ENCODE assay signal across 14 mouse cellular contexts in the genomic region with DNA sequence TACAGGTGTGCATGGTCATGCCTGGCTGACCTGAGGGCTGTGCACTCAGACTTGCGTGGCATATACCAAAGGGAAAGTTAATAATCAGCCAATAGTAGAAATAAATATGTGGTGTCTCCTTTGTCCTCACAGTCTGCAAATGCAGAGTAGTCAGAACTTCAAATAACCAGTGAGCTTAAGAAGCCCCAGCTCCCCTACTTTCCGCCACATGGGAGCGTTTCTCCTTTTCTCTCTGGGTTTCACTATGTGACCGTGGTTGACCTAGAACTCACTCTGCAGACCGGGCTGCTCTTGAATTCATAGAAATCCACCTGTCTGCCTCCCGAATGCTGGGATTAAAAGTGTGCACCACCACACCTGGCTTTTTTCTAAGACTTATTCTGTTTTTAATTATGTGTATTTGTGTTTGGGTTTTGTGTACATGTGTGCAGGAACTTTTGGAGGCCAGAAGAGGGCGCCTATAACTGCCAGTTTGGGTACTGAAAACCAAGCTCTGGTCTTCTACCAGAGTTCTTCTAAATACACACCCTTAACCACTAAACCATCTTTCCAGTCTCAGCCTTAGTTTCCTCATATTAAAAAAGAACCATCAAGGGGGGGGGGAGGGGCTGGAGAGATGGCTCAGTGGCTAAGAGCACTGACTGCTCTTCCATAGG. TPM values are rescaled to one million over a fixed set of nuclear protein-coding genes. Genes with fewer than 3 reads are reported as not detected.
DNase-seq lines count a peak whose midpoint lies in the region; ATAC-seq and TF ChIP-seq lines count a peak whose summit lies in the region.
"Had no signal": no experiment of that assay in that cellular context is flagged by ENCODE, and none has a peak within 500 bp of the region (broad histone marks: within the 10 kb centered on the region; RNA-seq: fewer than 3 reads in every experiment).

No protein-coding gene starts in this region.

- peaks cover 9% of the 10 kb centered on the region for H3K4me1 ChIP-seq in cerebellum, adult 2 months (ENCODE audit: control insufficient read depth, insufficient read depth, low read length)

- WGBS in cerebellum, adult 2 months = 79% methylated on average over 7 of the region's 7 CpGs

- no peaks in the 10 kb centered on the region; the same call in 1 of the 2 replicates for H3K36me3 ChIP-seq in splenic B cell, adult 2 months (ENCODE audit: control insufficient read depth, insufficient read depth, low read length, poor library complexity, severe bottlenecking)

- no peak for ATAC-seq in CD4-positive, CD25-positive, alpha-beta regulatory T cell, adult 4 months

- no peak for TF ChIP-seq POLR2A in cerebellum, adult 2 months (IDR thresholded peaks at IDR 0.05; ENCODE audit: borderline replicate concordance, insufficient read depth, low read length)

- TF ChIP-seq CTCF in left cerebral cortex, adult 2 months (IDR thresholded peaks at IDR 0.05) = peak; percentile 39
- no peak for TF ChIP-seq CTCF in cerebellum, adult 2 months (IDR thresholded peaks at IDR 0.05; ENCODE audit: borderline replicate concordance, insufficient read depth, low read depth, low read length)

- DNase-seq in CD4-positive, CD25-positive, alpha-beta regulatory T cell, adult 2 months (ENCODE audit: low read depth, low spot score) = peak; percentile 50
- DNase-seq in left cerebral cortex, adult 2 months (ENCODE audit: extremely low spot score in 1 of 2, low spot score in 2 of 2) = no peak
- no peak for DNase-seq in left cerebral cortex, postnatal 4 days
- DNase-seq in ZHBTc4 (ENCODE audit: low read depth, low spot score) = peak; percentile 80
- peak; percentile 50 for DNase-seq in splenic B cell, adult 2 months (ENCODE audit: low read depth, low spot score)
- no peak for DNase-seq in cerebellum, adult 2 months
- DNase-seq in urinary bladder, adult 18-20 months (ENCODE audit: low spot score in 2 of 2) = no peak
- DNase-seq: cerebellum, postnatal 25 days; lung, postnatal 36 days; thymus, postnatal 4 days had no signal

- no peak overlapping the region for H3K4me3 ChIP-seq in left cerebral cortex, adult 2 months
- no peak overlapping the region for H3K4me3 ChIP-seq in cerebellum, adult 2 months (replicated peaks; ENCODE audit: insufficient read depth, low read depth, low read length)

- no peaks in the 10 kb centered on the region for H3K27me3 ChIP-seq in splenic B cell, adult 2 months (ENCODE audit: control insufficient read depth, insufficient read depth, low read length, poor library complexity, severe bottlenecking)
- no peaks in the 10 kb centered on the region for H3K27me3 ChIP-seq in cerebellum, adult 2 months (ENCODE audit: control insufficient read depth, insufficient read depth, low read length)

- H3K27ac ChIP-seq in left cerebral cortex, adult 2 months = no peak overlapping the region
- no peak overlapping the region for H3K27ac ChIP-seq in cerebellum, adult 2 months (ENCODE audit: insufficient read depth, low read length)
- H3K27ac ChIP-seq: limb, embryonic 12.5 days had no signal

- intact Hi-C loops in left cerebral cortex, adult 2 months (cut with DNase I) = no loop called here
- intact Hi-C loops in left cerebral cortex, postnatal 4 days (cut with DNase I) = no loop called here

RNA-seq across cellular contexts. Expression of a gene that starts 1.6 kb away (rescaled TPM):
- 1 to 10 TPM; 4.9 to 7.7 TPM for polyA plus RNA-seq in CD4-positive, CD25-positive, alpha-beta regulatory T cell, adult 4 months (2017; shearing (Covaris generic))
- total RNA-seq in left cerebral cortex, adult 2 months (2021) = 10 to 100 TPM; 54.4 to 57.2 TPM
- total RNA-seq in left cerebral cortex, postnatal 4 days (2021) = 10 to 100 TPM; 52.8 to 56.9 TPM
- 70.7 and 70.8 TPM in 2 replicates for polyA plus RNA-seq in cerebellum, adult 2 months (2012; rRNA removed)

RNA-seq across cellular contexts. Expression of a gene that starts 4.3 kb away (rescaled TPM):
- not detected for polyA plus RNA-seq in CD4-positive, CD25-positive, alpha-beta regulatory T cell, adult 4 months (2017; shearing (Covaris generic))
- 1 to 10 TPM in 1 of 2 experiments, not detected in 1; 1.1 TPM for total RNA-seq in left cerebral cortex, adult 2 months (2021)
- total RNA-seq in left cerebral cortex, postnatal 4 days (2021) = not detected
- 0.57 and 0.62 TPM in 2 replicates for polyA plus RNA-seq in cerebellum, adult 2 months (2012; rRNA removed)
- total RNA-seq: layer of hippocampus, postnatal 10 days had no signal
- polyA plus RNA-seq: spleen, adult 2 months had no signal

RNA-seq across cellular contexts. Expression of a gene that starts 14.4 kb away (rescaled TPM):
- polyA plus RNA-seq in CD4-positive, CD25-positive, alpha-beta regulatory T cell, adult 4 months (2017; shearing (Covaris generic)) = 10 to 100 TPM in 1 of 2 experiments, 1 to 10 TPM in 1; 7.7 to 11.4 TPM
- total RNA-seq in left cerebral cortex, adult 2 months (2021) = under 1 TPM in 1 of 2 experiments, not detected in 1; 0.36 TPM
- 10 to 100 TPM; 10.8 to 14.3 TPM for total RNA-seq in left cerebral cortex, postnatal 4 days (2021)
- 0.55 and 1.0 TPM in 2 replicates for polyA plus RNA-seq in cerebellum, adult 2 months (2012; rRNA removed)

RNA-seq across cellular contexts. Expression of a gene that starts 20.6 kb away (rescaled TPM):
- 10 to 100 TPM; 32.5 to 42.2 TPM for polyA plus RNA-seq in CD4-positive, CD25-positive, alpha-beta regulatory T cell, adult 4 months (2017; shearing (Covaris generic))
- 10 to 100 TPM; 26.6 to 28.3 TPM for total RNA-seq in left cerebral cortex, adult 2 months (2021)
- 10 to 100 TPM; 20.6 to 20.8 TPM for total RNA-seq in left cerebral cortex, postnatal 4 days (2021)
- 36.5 and 39.3 TPM in 2 replicates for polyA plus RNA-seq in cerebellum, adult 2 months (2012; rRNA removed)

RNA-seq across cellular contexts. Expression of a gene that starts 20.8 kb away (rescaled TPM):
- polyA plus RNA-seq in CD4-positive, CD25-positive, alpha-beta regulatory T cell, adult 4 months (2017; shearing (Covaris generic)) = 1 to 10 TPM; 7.0 to 8.1 TPM
- 1 to 10 TPM; 8.6 to 9.0 TPM for total RNA-seq in left cerebral cortex, adult 2 months (2021)
- total RNA-seq in left cerebral cortex, postnatal 4 days (2021) = 1 to 10 TPM; 6.9 to 8.0 TPM
- 7.6 and 8.1 TPM in 2 replicates for polyA plus RNA-seq in cerebellum, adult 2 months (2012; rRNA removed)

Comparison
In these comparisons a context has a peak if more than half of its experiments do, and no peak if none do; other contexts are left out.
1. RNA of a gene that starts 14.4 kb away (total RNA-seq): 10.8 to 14.3 TPM in left cerebral cortex, postnatal 4 days; 0.36 TPM in left cerebral cortex, adult 2 months; every median in the first group is over 4 times any median in the second.
2. DNase-seq: peak in CD4-positive, CD25-positive, alpha-beta regulatory T cell, adult 2 months (single experiment), ZHBTc4 (single experiment) and splenic B cell, adult 2 months (single experiment); none in left cerebral cortex, adult 2 months (0 of 2), left cerebral cortex, postnatal 4 days (single experiment), cerebellum, adult 2 months (0 of 2) and urinary bladder, adult 18-20 months (0 of 2).